In genomic region chr11:68891823-68892222, GRCm38 (mm10) we compare ENCODE assay signal across 1 mouse cellular context.
TF ChIP-seq lines count a peak whose summit lies in the region.

No protein-coding gene starts in this region.

TF ChIP-seq in MEL, 35 proteins besides CTCF, POLR2A, EP300 and RAD21 (continued from another document):
- TF ChIP-seq MEF2A (IDR thresholded peaks at IDR 0.05; ENCODE audit: extremely low read depth, insufficient replicate concordance, low read depth, low read length, poor library complexity, severe bottlenecking): no peak
- peak; percentile 79 for TF ChIP-seq MAX (IDR thresholded peaks at IDR 0.05; ENCODE audit: low read length)
- TF ChIP-seq BHLHE40 (IDR thresholded peaks at IDR 0.05; ENCODE audit: borderline replicate concordance, low read depth, low read length): peak; percentile 57; the same call in 1 of the 2 replicates
- TF ChIP-seq USF1 (IDR thresholded peaks at IDR 0.05; ENCODE audit: low read depth, low read length): no peak
- TF ChIP-seq HCFC1 (IDR thresholded peaks at IDR 0.05; ENCODE audit: low read depth, low read length): no peak
- peak; percentile 58 for TF ChIP-seq GATA1 (IDR thresholded peaks at IDR 0.05; ENCODE audit: low read depth, low read length)
- TF ChIP-seq GABPA (IDR thresholded peaks at IDR 0.05; ENCODE audit: low read depth, low read length): no peak
- peak; percentile 70 for TF ChIP-seq SIN3A (IDR thresholded peaks at IDR 0.05; ENCODE audit: low read length)
- TF ChIP-seq MYC (IDR thresholded peaks at IDR 0.05; ENCODE audit: low read depth, low read length): peak; percentile 70; the same call in 1 of the 2 replicates
- TF ChIP-seq UBTF (IDR thresholded peaks at IDR 0.05; ENCODE audit: borderline replicate concordance, insufficient read depth, low read depth, low read length): 0 out of 2 replicates have a peak, but pooled peaks have one; percentile 33
- TF ChIP-seq ETS1 (IDR thresholded peaks at IDR 0.05; ENCODE audit: low read depth, low read length): peak; percentile 46; the same call in 1 of the 2 replicates
- TF ChIP-seq MXI1 (IDR thresholded peaks at IDR 0.05; ENCODE audit: low read depth, low read length): peak; percentile 85
